Mouse (Mus musculus) lung, postnatal 14 days (tissue): ENCODE measurements at regions not wholly inside any gene's neighbourhood (a gene's known extent, or its start where the extent isn't known, plus 50 kb on each side); places are given as distances from the start of the nearest gene placed in this dataset.

Experiments
- DNase-seq: peaks from one replicate; pipeline ENCODE4 v3.0.0; 2021

DNA sequence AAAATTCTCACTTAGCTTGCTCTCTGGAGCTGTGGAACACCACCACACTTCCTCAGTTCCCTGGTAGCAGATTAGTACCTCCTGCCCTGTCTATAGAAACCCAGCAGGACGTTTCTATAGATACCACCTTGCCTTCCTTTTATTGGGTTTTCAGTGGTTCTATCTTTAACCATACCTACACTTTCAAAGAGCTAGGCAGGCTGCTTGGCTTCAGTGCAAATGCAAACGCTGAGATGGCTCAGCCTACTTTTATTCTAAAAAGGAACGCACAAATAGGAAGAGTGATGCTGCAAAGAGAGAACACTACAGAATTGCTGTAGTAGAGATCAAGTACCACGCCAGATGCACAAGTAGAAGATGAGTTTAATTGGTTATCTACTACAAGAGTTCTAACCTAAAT, 120.9 kb upstream of the Ifne start:
- no peak for DNase-seq

- no peak for DNase-seq
Observed at GRCm38 (mm10) chr4:89000200-89000599, 120.2 kb upstream of the Ifne start.

- DNase-seq, result no peak
Observed at GRCm38 (mm10) chr4:88998286-88998685, 118.3 kb upstream of the Ifne start.

- DNase-seq, result no peak
Observed at GRCm38 (mm10) chr4:88995129-88995919, 115.3 kb upstream of the Ifne start.

DNA sequence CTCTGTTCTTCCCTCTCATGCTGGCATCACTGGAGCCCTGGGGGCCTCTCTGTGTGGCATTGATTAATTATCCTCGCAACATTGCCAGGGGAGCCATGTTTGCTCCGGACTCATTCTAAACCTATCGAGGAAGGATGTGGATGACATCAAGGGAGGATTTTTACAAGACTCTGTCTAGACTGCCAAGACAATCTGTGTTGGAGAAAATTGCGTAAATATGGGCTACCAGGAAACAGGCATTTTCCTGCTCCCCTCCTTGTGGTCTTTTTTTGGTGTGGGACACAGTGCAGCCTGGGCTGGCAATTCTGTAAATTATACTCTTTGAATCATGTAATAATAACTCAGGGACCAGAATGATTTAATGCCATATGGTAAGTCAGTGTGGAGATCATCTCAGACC, 114.5 kb upstream of the Ifne start:
- no peak for DNase-seq

- no peak for DNase-seq
Observed at GRCm38 (mm10) chr4:88992498-88992897, 112.5 kb upstream of the Ifne start.

DNA sequence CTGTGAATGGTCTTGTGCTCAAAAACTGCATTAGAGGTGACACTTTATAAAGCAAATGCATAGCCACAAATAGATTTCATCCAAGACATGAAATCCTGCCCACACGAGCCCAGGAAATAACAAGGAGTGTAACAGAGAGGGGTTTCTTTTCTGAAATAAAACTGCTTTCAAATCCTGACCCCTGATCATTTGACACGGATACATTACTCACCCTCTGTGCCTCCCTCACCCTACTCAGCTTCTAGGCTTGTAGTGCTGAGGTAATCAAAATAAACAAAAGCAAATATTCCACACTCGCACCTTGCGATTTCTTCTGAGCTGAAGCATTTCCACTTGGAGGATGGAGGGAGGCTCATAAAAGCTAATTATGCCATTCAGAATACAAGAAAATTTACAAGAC, 108.4 kb upstream of the Ifne start:
- no peak for DNase-seq

DNA sequence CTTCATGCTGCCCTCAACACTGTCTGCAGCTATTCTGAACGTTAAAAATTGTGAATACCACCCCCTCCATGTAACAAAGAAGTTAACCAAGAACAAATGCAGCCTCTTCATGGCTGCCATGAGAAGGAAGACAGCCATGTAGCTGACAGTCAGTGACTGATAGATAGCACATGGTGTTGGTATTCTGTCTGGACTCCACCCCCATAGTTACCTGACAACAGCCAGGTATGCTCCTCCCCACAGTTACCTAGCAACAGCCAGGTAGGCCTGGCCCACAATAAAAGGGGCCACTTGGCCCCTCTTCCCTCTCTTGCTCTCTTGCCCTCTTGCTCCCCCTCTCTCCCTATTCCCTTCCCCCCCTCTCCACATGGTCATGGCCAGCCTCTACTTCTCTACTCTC, 107.1 kb upstream of the Ifne start:
- no peak for DNase-seq

DNA sequence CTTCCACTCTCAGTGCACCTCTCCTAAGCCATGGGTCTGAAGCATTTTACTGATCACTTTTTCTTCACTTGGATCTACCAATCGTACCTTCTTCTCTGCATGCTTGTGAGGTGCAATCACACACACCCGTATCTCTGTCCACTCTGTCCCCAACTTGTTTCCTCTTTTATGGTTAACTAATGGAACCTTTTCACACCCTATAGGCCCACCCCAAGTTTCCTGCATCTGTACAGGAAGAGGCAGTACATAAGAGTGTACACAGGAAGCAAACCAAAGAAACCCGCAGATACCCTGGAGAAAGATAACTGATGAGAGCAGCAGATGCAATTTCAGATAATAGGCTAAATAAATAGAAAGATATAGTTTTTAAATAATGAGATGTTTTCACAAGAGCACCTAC, 102.5 kb upstream of the Ifne start:
- DNase-seq, result no peak

DNA sequence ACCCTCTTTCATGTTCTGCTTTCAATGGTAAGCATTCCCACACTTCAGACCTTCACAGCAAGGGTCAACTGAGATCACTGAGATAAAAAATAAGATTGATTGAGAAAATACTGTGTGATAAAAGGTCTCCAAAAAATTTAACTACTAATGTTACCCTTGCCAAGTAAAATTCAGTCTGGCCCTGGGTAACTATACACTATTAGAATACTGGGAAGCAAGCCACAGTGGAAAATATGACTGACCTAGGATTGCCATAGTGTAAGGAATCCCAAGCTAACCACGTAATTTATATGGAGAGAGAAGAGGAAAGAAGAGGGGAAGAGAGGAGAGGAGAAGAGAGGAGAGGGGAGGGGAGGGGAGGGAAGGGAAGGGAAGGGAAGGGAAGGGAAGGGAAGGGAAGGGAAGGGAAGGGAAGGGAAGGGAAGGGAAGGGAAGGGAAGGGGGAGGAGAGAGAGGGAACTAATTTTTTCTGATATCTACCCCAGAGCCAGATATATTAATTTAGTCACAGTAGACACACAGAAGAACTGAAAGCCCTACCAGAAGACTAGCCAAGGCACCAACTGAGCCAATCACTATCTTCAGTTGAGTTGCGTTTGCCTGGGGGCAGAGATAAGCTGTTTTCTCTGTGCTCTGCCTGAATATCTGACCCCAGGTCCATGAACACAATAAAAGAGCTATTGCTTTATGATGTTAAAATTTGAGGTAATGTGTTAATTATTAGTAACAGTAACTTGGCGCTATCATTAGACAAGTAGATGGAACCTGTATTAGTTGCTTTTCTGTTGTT, 97.3 kb upstream of the Ifne start:
- DNase-seq, result no peak

GRCm38 (mm10) chr4:88974535-88974934, 94.5 kb upstream of the Ifne start:
- DNase-seq, result no peak

- no peak for DNase-seq
Observed at GRCm38 (mm10) chr4:88969134-88969841, 89.3 kb upstream of the Ifne start.

DNA sequence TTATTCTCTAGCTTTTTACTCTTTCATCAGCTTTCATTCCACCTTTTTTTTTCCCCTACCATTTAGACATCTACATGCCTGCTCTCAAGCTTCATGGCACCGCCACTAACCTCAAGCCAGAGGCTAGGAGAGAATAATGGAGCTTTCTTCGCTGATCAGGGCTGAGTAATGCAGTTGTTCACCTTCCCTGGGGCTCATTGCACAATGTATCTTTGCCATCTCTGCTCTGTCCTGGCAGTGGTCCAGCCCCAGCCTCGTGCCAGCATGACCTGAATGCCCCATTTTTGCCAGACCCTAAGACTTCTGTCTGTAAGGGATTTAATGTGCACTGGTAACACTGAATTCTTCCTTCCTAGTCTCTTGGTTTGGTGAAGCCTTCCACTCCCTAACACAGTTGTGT, 79.6 kb upstream of the Ifne start:
- no peak for DNase-seq

- DNase-seq, result no peak
Observed at GRCm38 (mm10) chr4:88956605-88957004, 76.6 kb upstream of the Ifne start.

DNA sequence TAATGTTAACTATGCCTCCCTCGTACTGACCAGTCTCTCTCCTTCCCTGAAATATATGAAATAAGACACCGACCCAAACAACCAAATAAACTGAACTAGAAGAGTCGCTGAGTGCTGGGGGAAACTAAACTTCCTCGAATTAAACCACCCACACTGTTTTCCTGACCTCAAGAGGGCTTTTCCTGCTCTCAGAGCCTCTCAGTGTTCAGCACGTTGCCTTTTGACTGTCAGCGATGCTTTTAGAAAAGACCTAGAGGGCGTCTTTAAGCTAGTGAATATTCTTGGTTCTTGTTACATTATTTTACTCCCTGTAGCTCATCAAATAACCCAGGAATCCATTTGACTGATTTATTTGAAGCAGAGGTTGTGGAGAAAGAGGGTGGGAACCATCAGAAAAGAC, 76.2 kb upstream of the Ifne start:
- no peak for DNase-seq

- no peak for DNase-seq
Observed at GRCm38 (mm10) chr4:88955571-88955970, 75.6 kb upstream of the Ifne start.

DNA sequence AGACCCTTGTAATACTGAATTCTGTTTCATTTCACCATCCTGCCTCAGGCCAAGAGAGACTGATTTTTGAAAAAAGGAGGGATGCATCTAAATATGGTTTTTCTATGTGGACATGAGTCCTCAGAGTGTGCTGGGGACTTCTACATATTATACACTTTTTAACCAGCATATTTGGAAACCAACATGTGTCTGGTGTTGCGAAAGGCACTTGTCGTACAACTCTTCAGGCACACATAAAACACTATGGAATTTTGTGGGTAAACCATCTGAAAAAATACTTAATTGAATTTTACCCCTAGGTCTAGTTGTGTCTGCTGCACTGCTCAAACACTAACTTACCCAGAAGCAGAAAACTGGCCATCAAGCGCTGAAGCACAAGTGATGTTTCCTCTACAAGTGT, 74.0 kb upstream of the Ifne start:
- no peak for DNase-seq

DNA sequence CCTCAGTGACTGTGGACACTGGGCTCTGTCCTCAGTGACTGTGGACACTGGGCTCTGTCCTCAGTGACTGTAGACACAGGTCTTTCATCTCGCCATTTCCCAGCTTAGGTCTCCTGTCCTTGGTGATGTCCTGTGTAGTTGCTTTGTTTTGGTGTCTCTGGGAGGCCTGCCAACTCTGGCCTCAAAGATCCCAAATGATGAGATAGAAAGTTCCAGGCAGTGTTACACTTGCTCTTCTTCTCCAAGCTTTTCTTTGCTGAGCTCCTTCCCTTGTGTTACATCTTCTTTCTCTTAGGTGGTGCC, 71.0 kb upstream of the Ifne start:
- DNase-seq, result no peak

- DNase-seq, result no peak
Observed at GRCm38 (mm10) chr4:88950181-88951033, 70.4 kb upstream of the Ifne start.

- DNase-seq, result no peak
Observed at GRCm38 (mm10) chr4:88948027-88948859, 68.2 kb upstream of the Ifne start.

- no peak for DNase-seq
Observed at GRCm38 (mm10) chr4:88941955-88942354, 62.0 kb upstream of the Ifne start.

GRCm38 (mm10) chr4:88940670-88941069, 60.7 kb upstream of the Ifne start:
- DNase-seq, result no peak
